Mouse (Mus musculus) brain, embryonic 14.5 days (tissue): ENCODE results near the gene Kidins220.

ENCODE experiments used
- CTCF ChIP-seq: fragments of 200-500 bp; IDR thresholded peaks from 2 replicates; pipeline ENCODE4 v1.5.1; 2012; ENCODE audit warnings: inconsistent platforms, mild to moderate bottlenecking, moderate library complexity, borderline replicate concordance; ENCODE audit not compliant: insufficient read depth, insufficient read length; ENCODE audit errors: extremely low read depth
- POLR2A ChIP-seq: fragments of 200-500 bp; IDR thresholded peaks from 2 replicates; pipeline ENCODE4 v1.6.1; 2012; ENCODE audit warnings: mild to moderate bottlenecking, inconsistent platforms, borderline replicate concordance; ENCODE audit not compliant: poor library complexity, insufficient read depth, insufficient read length, severe bottlenecking; ENCODE audit errors: extremely low read depth

GRCm38 (mm10) chr12:24947065-24947464 lies 27.7 kb upstream of the Kidins220 start:
- TF ChIP-seq POLR2A: no peak
- TF ChIP-seq CTCF: no peak
